Mouse (Mus musculus) kidney, adult 11 months (tissue): ENCODE data around the gene Syngr3.
"Not testable (repeated sequence)": the region's sequence is repeated elsewhere in the genome, so short reads cannot be mapped to it uniquely, and the experiment has no call there.

Experiments used
- DNase-seq: peaks from one replicate; pipeline ENCODE4 v3.0.0; 2022

Syngr3 gene

GRCm38 (mm10) chr17:24719494-24720222 lies 29.9 kb upstream of the Syngr3 start:
- DNase-seq: peak; percentile 98

- DNase-seq: not testable (repeated sequence)
These were observed 29.2 kb upstream of the Syngr3 start for GRCm38 (mm10) chr17:24718938-24719337.

- DNase-seq: no peak
These were observed 28.2 kb upstream of the Syngr3 start, which contains the start of the genes Rnf151 and Rps2 for GRCm38 (mm10) chr17:24717943-24718342. TSS of gene Rnf151 (minus strand) at chr17:24718063. TSS of gene Rps2 (plus strand) at chr17:24718116.

DNA sequence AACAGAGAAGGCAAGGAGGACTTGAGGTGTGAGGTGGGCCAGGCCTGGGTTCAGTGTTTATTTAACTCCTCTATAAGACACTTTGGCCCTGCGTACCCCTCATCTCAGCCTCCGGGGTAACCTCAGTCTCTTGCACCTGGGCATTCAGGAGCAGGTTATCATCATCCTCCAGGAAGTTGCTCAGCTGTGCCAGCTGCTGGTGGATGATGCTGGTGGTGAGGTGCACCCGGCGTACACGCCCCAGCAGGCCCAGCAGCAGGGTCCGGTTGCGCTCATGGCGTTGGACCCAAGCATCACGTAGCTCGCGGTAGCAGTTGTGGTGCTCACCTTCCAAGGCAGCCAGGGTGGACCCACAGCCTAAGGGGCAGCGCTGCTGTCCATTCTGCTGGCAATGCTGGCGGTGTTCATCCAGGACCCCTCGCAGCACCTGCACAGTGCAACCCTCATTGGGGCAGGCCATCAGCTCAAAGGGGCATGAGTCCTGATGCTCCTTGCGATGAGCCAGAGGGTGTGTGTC lies 26.5 kb upstream of the Syngr3 start:
- DNase-seq: no peak

GRCm38 (mm10) chr17:24715556-24715955 lies 25.8 kb upstream of the Syngr3 start:
- no peak for DNase-seq

GRCm38 (mm10) chr17:24708646-24709045 lies 18.9 kb upstream of the Syngr3 start:
- no peak for DNase-seq

- no peak for DNase-seq
These were observed 18.2 kb upstream of the Syngr3 start for GRCm38 (mm10) chr17:24707801-24708425.

DNA sequence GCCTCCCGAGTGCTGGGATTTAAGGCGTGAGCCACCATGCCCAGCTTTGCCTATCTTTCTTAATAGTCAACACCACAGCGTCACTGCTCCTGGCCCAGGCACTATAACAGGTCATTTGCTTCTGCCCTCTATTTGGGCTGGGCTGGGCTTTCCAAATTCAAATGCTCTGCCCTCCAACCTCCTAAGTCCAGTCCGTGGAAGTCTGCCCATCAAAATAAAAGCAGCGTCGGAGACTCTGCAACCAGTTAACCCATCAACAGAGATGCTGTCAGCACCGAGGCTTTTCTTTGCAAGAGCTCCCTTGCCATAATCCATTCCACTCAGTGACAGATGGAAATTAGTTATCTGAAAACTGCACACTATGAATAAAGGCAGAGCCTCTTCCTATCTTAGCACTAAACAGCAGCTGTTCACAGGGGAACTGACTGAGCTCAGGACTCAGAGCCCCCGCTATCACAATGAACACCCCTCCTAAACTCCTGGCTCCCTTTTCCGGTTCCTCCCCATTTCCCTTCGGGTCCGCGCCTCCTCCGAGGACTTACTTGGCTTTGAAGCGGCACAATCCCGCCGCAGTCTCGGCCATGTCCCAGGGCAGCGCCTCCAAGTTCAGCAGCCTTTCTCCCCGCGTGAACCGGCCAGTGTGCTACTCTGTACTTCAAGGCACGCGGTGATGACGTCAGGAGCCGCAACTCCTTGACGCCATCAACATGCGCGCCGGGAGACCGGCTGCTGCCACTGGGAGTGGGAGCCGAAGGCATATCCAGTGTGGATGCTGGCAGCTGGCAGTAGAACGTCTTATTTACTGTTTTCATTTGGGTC lies 17.4 kb upstream of the Syngr3 start, which contains the start of gene Tbl3:
Tbl3 (minus strand) TSS at position 679 of the 819 bp plus-strand sequence.
- peak; percentile 91 for DNase-seq

DNA sequence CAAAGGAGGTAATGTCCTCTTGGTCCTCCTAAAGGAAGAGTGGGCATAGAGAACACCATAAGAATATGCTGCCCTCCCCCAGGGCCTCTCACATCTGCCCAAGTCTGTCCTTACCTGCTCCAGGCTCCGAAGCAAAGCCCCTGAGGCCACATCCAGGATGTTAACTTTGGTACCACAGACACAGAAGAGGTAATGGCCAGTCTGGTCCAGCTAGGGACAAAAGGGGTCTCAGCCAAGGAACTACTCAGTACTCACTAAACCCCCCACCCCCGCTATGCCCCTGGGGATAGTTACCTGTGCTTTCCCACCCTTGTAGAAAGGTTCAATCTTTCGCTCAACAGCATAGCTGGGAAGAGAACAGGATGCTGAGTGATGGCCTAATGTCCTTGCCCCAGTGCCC lies 16.1 kb upstream of the Syngr3 start:
- no peak for DNase-seq

DNA sequence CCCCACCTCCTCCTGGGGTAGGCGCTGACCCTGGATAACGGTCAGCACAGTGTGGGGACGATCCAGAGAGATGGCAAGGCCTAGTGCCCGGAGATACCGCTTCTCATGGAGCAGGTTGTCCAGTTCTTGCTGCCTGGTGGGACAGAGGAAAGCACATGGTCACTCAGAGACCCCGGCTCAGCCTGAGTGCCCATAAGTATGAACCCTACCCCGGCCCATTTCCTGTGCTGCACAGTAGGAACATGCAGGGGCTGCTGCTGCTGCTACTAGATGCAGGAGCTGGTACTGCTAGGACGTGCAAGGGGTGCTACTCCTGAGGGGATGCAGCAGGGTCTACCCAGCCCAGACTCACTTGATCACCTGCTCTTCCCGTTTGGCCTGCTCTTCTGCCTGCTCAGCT lies 11.5 kb upstream of the Syngr3 start:
- no peak for DNase-seq

DNA sequence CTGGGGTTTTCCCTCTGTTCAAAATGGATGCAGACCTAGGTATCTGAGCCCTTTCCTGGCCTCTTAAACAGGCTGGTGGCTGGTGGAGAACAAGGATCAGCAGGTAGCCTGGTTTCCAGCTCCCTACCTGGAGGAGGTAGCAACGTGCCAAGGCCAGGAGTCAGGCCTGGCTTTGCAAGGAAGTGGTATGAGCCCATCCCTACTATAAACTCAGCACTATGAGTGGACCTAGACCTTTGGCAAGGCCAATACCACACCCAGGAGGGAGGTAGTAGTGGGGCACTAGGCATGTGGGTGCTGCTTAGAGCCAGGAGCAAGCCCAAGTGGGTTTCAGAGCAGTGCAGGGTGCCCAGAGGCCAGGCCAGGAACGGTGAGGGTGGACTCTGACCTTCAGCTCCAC lies 9.7 kb upstream of the Syngr3 start:
- no peak for DNase-seq

DNA sequence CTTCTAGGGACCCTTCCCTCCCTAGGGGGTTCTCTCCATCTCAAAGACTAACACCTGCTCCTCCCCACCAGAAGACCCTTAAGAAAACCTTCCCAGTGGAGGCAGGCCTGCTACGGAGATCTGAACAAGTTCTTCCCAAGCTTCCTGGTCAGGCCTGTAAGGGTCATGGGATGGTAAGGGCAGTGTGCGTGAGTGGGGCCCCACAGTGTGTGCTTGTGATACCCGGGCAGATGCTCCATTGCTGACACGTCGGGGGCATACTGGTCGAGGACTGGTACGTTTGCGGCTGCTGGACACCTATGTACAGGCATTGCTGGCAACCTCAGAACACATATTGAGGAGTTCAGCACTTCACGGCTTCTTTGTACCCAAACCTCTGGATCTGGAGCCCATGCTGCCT lies 9.0 kb upstream of the Syngr3 start:
- DNase-seq: no peak

- no peak for DNase-seq
These were observed 8.2 kb upstream of the Syngr3 start for GRCm38 (mm10) chr17:24697985-24698384.

- DNase-seq: peak; percentile 82
These were observed 6.4 kb upstream of the Syngr3 start, which contains the start of the genes Gfer and Noxo1 for GRCm38 (mm10) chr17:24696011-24696697. TSS of gene Gfer (minus strand) at chr17:24696156. TSS of gene Noxo1 (plus strand) at chr17:24696234.

- DNase-seq: no peak
These were observed 5.7 kb upstream of the Syngr3 start for GRCm38 (mm10) chr17:24695326-24696010.

- DNase-seq: no peak
These were observed 2.6 kb upstream of the Syngr3 start for GRCm38 (mm10) chr17:24692385-24692784.

GRCm38 (mm10) chr17:24687599-24687998 lies 2.2 kb downstream of the Syngr3 start:
- no peak for DNase-seq

GRCm38 (mm10) chr17:24687146-24687595 lies 2.6 kb downstream of the Syngr3 start:
- no peak for DNase-seq

DNA sequence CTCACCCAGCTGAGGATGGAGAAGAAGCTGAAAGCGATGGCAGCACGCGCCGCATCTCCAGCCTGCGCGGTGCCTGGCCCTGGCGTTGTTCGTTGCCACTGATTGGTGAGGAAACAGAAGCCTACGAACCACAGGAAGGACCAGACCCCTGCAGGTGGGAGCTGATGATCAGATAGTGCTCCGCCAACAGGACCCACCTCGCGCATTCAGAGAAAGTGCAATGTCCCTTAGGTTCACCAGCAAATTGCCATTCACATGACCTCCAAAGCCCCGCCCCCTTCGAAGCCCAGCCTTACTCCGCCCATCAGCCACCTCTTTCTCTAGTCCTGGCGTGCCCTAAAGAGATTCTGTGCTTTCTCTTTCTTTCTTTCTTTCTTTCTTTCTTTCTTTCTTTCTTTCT lies 3.2 kb downstream of the Syngr3 start:
- peak; percentile 49 for DNase-seq

- DNase-seq: no peak
These were observed 12.2 kb downstream of the Syngr3 start for GRCm38 (mm10) chr17:24677500-24678080.

DNA sequence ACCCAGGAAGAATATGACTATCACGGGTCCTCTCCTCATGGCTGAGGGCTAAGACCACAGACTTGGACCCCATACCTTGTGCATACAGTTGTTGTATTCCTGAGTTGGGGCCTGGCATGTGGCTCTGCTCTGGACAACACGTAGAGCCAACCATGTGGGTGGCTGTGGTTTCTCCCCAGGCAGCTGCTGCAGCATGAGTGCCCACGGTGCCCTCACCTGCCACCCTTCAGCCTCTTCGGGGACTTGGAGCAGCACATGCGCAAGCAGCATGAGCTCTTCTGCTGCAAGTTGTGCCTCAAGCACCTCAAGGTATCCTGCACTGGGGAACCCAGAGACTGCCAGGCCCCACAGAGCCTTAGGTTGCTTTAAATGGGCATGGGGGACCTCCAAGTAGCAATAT lies 12.9 kb downstream of the Syngr3 start:
- no peak for DNase-seq
